Mouse (Mus musculus) heart, postnatal 25 days (tissue): ENCODE measurements around the gene Tsku. TPM values are rescaled to one million over a fixed set of nuclear protein-coding genes. Genes with fewer than 3 reads are reported as not detected.

Source experiments
- DNase-seq: peaks from one replicate; pipeline ENCODE4 v3.0.0; 2022; ENCODE audit warnings: low spot score
- intact Hi-C: fragments of 180-260 bp; cut with DNase I; formaldehyde crosslinking; loops from one replicate; pipeline ENCODE4 v1.15.1; 2025
- total RNA-seq, 2 experiments: library from RNA; stranded (reverse); gene quantifications; 2 replicates each; pipeline ENCODE4 v1.2.3; 2021

The Tsku gene
- total RNA-seq, 2 experiments from 2014 or later = 2.1 to 2.7 TPM

DNA sequence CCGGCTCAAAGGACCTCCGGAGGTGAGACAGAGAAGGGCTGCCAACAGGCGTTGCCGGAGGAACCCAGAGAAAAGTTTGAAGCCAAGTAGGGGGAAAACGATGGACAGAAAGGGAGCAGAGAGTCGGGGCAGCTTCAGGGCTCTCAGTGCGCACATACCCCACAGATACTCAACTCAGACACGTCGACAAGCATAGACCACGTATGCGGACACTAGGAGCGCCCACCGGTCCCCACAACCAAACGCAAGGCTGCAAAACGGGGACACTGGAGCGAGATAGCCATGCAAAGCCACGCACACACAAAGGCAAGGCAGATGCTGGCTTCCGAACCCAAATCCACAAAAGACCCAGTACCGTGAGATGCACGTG, 522 bp downstream of the Tsku start:
- intact Hi-C loops = no loop called here
- DNase-seq = no peak

DNA sequence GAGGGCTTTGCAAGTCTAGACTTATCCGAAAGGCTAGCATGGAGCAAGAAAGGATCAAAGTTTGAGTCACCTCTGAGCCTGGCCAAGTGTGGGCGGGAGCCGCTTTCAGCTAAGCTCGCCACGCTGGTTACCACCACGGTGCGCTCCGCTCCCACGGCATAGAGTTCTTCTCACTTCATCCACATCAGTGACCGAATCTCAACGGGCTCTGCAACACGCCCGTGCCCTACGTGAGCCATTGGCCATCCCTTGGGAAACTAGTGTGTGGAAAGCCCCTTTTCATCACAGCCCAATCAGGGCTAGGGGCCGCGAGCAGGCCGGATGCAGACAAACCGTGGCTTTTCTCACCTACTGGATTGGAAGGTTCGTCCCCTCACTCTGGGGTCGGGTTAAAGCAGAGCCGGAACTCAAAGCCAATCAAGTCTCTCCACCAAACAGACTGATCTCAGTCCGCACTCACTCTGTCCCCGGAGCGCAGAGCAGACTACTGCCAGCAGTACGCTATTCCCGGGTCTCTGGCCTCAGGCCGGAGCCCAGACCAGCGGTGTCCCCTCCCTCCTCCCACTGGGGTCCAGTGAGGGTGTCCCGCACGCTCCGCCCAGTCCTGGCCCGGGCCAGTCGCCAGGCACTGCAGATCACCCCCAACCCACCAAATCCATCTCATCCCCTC, 1.0 kb downstream of the Tsku start:
- DNase-seq = peak; percentile 17
- intact Hi-C loops = no loop called here

DNA sequence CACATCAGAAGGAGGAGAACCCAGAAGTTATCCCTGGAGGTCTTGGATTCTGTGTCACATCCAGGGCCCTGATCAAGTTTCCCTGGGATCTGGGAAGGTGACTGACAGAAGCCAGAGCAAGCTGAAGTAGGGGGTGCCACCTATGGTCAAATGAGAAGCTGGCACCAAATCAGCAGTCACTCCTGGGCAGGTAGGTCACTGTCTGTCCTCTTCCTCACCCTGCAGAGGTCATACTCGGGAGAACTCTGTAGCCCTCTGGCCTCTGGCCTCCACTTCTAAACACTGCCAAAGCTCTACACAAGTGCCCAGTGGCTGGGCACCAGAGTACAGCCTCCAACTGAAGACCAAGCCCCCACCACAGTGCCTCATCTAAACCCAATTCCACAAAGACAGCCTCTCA, 3.1 kb downstream of the Tsku start:
- intact Hi-C loops = no loop called here

DNA sequence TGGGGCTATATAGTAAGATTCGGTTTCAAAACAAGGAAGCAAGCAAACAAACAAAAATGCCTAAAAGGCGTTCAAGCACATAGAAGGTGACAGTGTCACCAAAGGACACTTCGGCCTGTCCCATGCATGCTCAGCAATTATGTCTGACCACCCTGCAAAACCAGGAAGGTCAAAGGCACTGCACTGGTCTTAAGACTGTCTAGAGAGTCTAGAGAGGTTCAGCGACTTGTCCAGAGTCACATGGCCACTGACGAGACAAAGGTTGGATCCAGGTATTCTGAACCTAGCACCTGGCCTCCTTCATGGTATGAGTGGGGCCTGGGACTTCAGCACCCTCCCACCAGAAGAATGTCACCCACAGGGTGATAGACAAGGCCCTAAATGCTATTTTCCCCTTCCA, 3.8 kb downstream of the Tsku start:
- intact Hi-C loops = no loop called here
- DNase-seq = no peak

More for the DNA sequence above, 3.1 kb downstream of the Tsku start:
- DNase-seq = no peak

DNA sequence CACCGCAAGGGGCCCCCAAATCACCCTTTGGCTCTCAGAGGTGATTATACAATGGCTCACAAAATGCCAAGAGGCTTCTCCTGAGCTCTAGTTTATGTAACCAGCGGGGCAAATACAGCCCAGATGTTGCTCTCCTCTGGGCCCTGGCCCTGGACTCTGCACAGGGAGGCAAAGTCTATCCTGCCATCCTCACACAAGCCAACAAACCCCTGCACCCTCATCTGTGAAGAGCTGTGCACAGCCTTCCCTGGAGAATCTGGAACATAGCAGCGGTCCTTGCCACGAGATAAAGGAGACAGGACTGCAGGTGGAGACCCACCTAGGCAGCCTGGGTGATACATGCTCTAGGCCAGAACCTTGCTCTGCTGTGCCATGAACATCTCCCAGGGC, 6.2 kb downstream of the Tsku start:
- DNase-seq = no peak
- intact Hi-C loops = no loop called here

DNA sequence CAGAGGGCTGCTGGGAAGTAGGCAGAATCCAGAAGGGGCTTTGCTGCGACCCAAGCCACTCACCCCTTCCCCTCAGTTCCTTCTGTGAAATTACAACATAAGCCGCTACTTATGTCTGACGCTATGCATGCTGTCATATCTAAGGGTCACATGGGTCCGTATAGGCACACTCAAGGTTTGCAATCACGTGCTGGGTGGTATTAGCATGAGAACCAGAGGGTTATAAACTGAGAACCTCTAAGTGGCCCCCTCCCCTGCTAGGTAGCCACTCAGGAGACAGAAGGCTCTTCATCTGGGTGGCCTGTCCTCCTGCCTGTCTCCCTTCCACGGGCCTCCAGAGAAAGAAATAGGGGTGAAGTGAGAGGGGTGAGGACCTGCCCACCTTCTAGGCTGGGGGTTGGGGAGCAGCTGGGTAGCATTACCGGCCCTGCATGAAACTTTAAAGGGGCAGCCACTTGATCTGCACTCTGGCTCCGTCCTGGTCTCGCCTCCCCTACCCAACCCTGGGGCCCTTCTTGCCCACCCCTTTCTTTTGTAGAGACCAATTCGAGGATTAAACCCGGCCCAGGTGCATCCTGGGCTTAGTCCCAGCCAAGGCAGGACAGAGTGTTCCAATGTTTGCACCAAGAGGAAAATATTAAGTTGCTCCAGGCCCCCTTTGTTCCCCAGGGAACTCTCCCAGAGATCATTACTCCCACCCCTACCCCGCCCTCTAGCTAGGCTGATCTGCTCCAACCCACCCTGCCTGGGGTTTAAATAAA, 6.8 kb downstream of the Tsku start:
- intact Hi-C loops = no loop called here
- DNase-seq = no peak

DNA sequence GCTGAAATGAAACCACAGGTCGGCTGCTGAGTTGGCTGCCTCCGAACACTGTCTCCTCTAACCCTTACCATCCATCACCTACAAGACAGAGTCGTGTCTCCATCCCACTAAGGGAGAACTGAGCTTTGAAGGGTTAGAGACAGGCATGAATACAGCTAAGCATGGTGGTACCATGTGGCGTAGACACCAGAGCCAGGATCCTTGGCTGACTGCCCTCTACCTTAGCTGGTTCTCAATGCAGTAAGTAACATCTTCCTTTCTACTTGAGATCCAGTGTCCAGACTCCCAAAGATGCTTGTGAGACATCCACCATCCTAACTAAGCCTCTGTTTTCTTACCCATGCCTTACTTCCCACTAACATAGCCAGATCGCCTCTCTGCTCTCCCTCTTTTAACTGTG, 7.5 kb downstream of the Tsku start:
- no peak for DNase-seq
- intact Hi-C loops = no loop called here

DNA sequence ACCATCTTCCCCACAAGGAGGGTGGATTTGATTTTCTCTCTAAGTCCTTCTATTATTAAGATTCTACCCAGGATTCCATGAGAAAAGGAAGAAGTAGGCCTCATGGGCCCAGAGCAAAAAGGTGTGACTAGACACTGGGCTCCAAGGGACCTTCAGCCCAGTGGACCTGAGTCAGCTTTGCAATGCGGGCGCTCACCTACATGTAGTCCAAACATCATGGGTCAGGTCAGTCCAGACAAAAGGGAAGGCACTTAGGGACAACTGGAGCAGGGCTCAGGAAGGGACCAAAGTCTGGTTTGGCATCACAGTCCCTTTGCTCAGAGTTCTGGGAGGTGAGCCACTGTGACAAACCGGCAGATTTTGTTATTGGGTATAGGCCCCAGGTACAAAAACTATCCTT, 9.6 kb downstream of the Tsku start:
- intact Hi-C loops = no loop called here
- DNase-seq = no peak

DNA sequence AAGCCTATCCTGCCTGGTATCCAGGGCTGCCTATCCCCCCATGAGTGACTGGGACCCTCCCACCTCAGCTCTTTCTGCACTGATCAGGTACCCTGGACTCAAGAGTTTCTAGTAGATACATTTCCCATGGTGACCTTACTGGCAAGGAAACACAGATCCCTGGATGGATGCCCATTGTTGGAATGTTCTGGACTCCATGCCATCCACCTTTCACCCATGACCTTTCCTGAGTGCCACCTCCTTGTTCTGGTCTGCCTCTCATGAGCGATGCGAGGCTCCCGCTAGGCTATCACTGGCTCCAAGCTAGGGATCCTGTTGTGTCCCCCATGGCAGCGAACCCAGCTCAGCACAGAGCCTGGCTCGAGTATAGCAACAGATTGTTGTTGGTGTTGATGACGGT, 11.3 kb downstream of the Tsku start:
- intact Hi-C loops = loop anchor here (1.0 kb wide), 2 partner anchors 81 to 97 kb away; no protein-coding TSS in a partner anchor
- DNase-seq = no peak

DNA sequence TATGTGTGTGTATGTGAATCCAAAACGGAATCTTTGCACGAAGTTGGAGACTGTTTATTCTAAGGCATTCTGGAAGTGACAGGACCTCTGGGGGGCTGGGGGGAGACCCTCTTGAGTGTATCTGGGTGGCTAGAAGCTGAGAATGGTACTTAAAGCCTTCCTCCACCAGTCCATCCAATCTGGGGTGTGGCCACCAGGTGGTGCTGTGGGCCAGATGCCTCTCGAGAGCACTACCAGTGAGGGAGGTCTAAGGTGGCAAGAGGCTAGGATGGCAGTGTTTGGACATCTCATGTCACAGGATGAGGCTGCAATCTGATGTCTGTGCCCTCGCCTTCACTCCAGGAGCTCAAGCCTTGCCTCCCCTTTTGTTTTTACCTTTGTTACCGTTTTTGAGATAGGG, 12.0 kb downstream of the Tsku start:
- intact Hi-C loops = loop anchor here (1.0 kb wide), 2 partner anchors 82 to 98 kb away; no protein-coding TSS in a partner anchor
- DNase-seq = no peak

DNA sequence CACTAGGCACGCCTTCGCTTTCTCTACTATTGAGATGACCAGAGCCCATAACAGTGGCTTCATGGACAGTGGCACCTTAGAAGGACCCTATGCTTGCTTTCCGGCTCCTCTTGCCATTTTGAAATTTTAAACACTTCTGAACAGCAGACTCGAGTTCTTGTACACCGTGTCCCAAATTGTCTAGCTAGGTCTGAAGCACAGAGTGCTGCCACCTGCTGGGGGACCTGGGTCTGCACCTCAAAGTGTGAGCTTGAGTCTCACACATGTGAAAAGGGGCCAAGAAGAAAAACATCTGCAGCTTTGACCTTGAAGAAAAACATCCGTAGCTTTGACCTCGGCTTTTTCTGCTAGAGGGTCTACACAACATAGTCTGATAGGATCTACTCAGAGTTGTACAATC, 13.1 kb downstream of the Tsku start:
- DNase-seq = no peak
- intact Hi-C loops = no loop called here

DNA sequence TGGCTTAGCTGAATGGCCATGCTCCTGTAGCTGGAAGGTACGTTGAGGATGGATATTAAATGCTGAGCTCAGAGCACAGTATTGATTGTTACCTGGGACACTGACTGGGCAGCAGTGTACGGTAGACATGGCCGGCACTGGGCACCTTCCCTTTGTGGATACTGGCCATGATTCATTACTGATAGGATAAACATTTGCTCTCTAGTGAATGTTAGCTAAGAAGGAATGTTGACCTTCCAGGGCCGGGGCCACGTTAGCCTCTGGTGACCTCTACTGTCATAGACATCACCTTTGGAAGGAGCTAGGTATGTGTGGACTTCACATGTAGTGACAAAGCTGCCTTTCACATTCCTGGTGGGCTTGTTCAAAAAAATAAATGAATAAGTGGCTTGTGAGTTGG, 13.7 kb downstream of the Tsku start:
- intact Hi-C loops = no loop called here
- DNase-seq = no peak

DNA sequence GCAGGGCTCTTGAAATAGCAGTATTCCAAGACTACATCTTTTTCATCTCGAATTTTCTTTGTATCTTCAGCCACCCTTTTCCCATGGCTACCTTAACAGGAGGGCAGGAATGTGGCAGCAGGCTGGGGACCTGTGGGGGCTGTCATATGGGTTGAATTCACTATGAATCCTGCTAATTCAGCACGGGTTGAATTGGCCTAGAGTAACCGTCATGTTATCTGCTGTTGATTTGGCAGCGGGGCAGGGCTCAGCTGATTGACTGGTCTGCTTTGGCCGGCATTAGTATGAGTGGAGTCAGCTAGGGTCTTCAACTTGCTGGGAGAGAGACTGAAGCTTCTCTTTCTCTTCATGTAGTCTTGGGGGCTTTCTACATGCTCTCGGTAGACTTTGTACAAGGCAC, 16.1 kb downstream of the Tsku start:
- no peak for DNase-seq

DNA sequence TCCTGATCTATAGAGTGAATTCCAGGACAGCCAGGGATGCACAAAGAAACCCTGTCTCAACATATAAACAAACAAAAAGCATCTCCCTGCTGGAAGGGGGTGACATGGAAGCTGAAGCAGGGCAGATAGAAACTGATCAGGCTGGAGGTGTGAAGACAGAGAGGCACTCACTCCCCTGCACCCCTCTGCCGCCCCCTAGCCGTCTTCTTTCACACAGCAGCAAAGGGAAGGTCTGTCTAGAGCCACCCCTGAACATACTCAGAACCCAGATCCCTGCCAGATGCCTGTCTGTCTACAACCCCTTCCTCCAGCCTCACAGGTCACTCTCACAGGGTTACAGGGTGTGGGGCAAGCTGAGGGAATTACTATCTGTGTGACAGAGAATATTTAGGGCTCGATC, 16.8 kb downstream of the Tsku start:
- intact Hi-C loops = loop anchor here (5.0 kb wide), 1 partner anchor 37 kb away; no protein-coding TSS in a partner anchor
- DNase-seq = no peak

More for the DNA sequence above, 16.1 kb downstream of the Tsku start:
- intact Hi-C loops = no loop called here

DNA sequence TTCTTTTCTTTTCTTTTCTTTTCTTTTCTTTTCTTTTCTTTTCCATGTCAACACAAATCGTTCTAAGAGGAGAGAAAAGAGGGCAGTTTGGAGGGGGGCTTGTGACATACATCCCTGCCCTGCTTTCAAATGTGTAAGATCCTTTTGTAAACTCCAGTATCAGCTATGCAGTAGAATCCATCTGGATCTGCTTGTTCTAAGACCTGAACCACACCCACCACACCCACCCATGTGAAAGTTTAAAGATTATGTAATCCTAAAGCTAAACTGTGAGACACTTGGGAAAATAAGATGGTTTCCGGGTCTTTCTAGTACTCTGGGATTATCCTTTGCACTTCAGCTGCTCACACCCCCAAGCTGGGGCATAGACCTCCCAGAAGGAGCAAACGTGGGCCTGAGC, 18.9 kb downstream of the Tsku start:
- intact Hi-C loops = loop anchor here (5.0 kb wide), 1 partner anchor 35 kb away; no protein-coding TSS in a partner anchor
- no peak for DNase-seq

DNA sequence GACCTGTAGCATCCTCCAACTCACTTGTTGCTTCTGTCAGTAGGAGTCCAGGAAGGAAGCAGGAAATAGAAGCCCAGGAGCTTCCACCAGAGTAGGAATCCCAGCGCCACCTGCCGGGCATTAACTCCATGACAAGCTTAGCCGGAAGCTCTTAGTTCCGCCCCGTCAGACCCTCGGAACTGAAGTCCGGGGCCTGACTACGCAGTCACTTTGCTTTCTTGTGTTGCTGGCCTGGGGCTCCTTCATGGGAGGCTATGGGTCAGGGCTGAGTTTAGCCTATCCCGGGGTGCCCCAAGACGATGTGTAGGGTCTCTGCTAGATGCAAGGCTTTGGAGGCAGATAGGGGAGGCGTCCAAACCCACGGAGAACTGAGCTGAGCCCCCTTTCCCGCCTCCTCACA, 19.7 kb downstream of the Tsku start:
- DNase-seq = peak; percentile 68
- intact Hi-C loops = loop anchor here (1.0 to 5.0 kb wide), 3 partner anchors 34 to 187 kb away; no protein-coding TSS in a partner anchor

DNA sequence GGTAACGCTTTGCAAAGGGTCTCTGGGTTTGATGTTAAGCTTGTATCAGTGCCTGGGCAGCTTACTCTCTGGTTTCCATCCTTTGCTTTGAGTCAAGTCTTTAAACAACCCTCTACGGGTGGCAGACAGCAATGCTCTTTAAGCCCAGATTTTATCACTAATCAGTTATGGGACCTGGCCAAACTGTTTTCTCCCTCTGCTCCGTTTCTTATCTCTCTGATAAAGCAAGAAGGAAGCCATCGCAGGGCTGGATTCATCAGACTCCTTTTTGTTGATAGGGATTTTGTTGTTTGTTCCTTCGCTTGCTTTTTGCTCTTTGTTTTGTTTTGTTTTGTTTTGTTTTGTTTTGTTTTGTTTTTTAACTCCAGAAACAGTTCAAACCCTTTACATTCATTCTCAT, 20.8 kb downstream of the Tsku start:
- intact Hi-C loops = loop anchor here (2.0 to 5.0 kb wide), 2 partner anchors 33 to 186 kb away; no protein-coding TSS in a partner anchor
- no peak for DNase-seq

DNA sequence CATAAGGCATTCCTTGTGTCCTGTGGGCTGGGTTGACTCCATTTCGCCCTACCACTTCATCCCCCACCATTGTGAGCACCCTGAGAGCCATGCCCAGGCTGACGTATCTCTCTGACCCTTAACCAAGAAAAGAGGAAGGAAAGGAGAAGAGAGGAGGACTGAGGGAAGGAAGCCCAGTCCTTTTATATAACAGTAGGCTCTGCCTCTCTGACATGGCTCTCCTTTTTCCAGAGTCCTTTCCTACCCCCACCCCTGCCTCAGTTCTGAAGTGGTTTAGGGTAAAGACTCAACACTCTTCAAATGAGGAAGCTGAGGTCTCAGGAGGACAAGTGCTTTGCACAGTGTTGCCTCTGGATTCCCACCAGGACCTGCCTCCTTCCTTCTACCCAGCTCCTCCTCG, 27.1 kb downstream of the Tsku start:
- intact Hi-C loops = no loop called here
- no peak for DNase-seq

DNA sequence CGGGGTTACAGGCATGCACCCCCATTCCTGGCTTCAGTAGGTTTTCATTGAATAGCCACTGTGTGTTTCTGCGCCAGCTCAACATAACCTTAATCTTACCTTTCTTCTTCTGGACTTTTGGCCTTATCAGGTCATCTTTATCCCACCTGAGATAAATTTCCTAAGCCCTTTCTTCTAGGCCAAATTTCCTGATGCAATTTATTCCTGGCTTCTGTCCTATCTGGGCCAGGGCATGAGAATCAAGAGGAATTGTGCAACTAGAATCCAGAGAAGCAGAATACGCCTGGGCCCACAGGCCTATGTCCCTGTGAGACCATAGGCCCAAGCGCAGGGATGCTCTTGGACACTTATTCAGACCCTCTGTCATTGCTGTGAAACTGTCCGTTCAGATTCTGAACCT, 27.6 kb downstream of the Tsku start:
- intact Hi-C loops = no loop called here
- no peak for DNase-seq

DNA sequence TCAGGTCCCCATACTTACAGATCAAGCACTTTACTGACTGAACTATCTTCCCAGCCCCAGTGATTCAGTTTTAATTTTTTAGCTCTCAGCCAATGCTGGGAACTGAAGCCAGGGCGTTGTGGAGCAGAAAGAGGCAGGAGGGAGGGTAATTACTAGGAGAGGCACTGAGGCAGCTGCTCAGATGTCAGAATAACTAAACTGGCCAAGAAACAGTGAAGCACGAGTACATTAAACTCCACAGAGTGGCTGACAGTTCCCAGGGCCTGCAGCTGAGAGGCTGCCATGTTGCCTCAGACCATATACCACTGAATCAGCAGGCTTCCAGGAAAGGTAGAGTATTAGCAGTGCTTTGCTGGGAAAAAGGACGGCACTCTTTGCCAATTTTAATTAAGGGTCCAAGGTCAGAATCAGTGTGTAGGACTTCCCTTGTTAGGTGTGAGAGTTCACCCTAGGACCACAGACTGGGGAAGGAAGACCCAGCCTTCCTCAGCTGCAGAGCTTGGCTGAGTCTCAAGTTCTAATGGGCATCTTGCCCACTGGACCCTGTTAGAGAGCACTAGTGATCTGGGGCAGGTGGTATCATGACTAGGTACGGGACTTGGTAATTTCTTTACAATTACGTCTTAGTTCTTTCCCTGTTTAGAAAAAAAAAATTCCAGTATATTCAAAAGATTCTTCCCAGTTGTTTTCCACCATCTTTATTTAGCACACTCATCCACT, 28.3 kb downstream of the Tsku start:
- no peak for DNase-seq
- intact Hi-C loops = no loop called here

DNA sequence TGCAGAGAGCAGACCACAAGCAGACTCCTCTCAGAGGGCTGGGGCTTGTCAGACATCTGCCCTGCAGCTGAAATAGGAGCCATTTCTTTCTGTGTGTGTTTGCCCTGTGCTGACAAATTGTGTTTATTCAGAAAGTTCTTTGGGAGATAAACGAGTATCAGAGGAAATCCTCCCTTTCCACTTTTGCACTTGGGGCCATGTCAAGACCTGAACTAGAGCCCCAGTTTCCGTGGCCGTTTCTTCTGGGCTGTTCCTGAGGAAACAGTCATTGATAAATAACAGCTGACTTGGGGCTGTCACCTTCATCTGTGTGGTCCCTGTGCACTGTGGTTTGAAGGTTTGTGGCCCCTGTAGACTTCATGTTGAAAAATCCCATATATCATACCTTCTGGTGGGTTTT, 29.2 kb downstream of the Tsku start:
- intact Hi-C loops = no loop called here
- DNase-seq = no peak
